Mouse (Mus musculus): ENCODE results near the gene Fam181b. TPM values are rescaled to one million over a fixed set of nuclear protein-coding genes. Genes with fewer than 3 reads are reported as not detected.
A peak's percentile ranks its signal among the peaks of the same experiment; 100 is the strongest.

The Fam181b gene
- polyA plus RNA-seq, 1 experiment from 2014 or later, result 7.1 TPM

DNA sequence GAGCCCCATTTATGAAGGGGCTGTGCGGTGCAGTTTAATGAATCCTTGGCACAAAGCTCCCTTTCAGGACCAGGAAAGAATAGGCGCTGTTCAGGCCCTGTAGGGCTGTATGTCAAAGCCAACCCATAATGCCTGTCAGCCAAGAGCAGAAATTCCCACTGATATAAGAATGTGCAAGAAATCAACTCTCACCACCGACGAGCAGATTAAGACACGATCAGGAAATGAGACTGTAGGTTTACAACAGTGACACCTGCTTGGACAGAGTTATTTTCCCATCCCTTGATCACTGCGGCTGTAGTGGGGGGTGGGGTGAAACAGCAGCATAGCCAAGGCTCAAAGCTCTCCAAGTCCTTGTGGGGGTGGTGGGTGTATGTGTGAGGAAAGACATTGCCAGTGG lies 17.5 kb upstream of the Fam181b start:
- no peak overlapping the region for H3K4me3 ChIP-seq (ENCODE audit: low read depth, low read length)
- no peaks in the 10 kb centered on the region for H3K36me3 ChIP-seq (replicated peaks; ENCODE audit: control insufficient read depth, insufficient read depth, low read depth, low read length)
- H3K4me1 ChIP-seq (ENCODE audit: control insufficient read depth, insufficient read depth, low read length), result no peaks in the 10 kb centered on the region
- no peak overlapping the region for H3K4me2 ChIP-seq (ENCODE audit: low read depth, low read length)
- ATAC-seq (replicated peaks; ENCODE audit: insufficient number of reproducible peaks, low FRiP score, low TSS enrichment, low read depth) (peak; percentile 76), DNase-seq (ENCODE audit: low spot score) (peak; percentile 56)
- H3K27me3 ChIP-seq (ENCODE audit: control insufficient read depth, insufficient read depth, low read length), result no peaks in the 10 kb centered on the region
- H3K27ac ChIP-seq (replicated peaks; ENCODE audit: low read depth, low read length), result no peak overlapping the region
- H3K9me3 ChIP-seq (replicated peaks; ENCODE audit: control insufficient read depth, low read length), result no peaks in the 10 kb centered on the region
- WGBS, result 24% methylated on average over 6 of the region's 6 CpGs
- H3K9ac ChIP-seq (replicated peaks; ENCODE audit: low read length), result no peak overlapping the region

DNA sequence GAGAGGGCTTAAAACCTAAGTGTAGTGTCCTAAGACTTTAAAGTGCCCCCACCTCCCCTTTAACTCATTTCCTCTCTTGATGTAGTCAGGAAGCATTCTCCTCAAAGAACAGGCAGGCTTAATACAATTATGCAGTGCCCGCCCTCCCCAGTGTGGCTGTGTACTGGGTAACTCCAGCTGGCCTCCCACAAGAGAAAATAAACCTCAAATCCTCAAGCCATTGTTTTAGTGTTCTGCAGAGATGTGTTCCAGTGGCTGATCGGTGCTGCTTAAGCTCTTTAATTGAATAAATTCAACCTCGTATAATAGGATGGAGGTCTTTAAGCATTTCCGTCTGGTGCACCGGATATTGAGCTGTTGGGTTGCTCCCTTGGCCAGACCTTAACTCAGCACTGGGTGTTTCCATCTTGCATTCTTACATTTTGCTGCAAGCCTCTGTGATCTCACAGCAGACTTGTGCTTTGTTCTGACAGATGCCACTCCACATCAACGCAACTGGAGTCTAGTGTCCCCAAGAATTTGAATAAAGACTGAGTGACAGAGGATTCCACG lies 12.1 kb upstream of the Fam181b start:
- Histone ChIP-seq H3K36me3 (replicated peaks; ENCODE audit: control insufficient read depth, insufficient read depth, low read depth, low read length) (no peaks in the 10 kb centered on the region), H3K4me3 (ENCODE audit: low read depth, low read length) (no peak overlapping the region), H3K27ac (replicated peaks; ENCODE audit: low read depth, low read length) (no peak overlapping the region), H3K4me1 (ENCODE audit: control insufficient read depth, insufficient read depth, low read length) (no peaks in the 10 kb centered on the region), H3K9ac (replicated peaks; ENCODE audit: low read length) (no peak overlapping the region), H3K4me2 (ENCODE audit: low read depth, low read length) (no peak overlapping the region), H3K9me3 (replicated peaks; ENCODE audit: control insufficient read depth, low read length) (no peaks in the 10 kb centered on the region), H3K27me3 (ENCODE audit: control insufficient read depth, insufficient read depth, low read length) (no peaks in the 10 kb centered on the region)
- peak; percentile 34 for DNase-seq (ENCODE audit: low spot score)
- WGBS, result 43% methylated on average over 7 of the region's 7 CpGs
- no peak for ATAC-seq (replicated peaks; ENCODE audit: insufficient number of reproducible peaks, low FRiP score, low TSS enrichment, low read depth)

DNA sequence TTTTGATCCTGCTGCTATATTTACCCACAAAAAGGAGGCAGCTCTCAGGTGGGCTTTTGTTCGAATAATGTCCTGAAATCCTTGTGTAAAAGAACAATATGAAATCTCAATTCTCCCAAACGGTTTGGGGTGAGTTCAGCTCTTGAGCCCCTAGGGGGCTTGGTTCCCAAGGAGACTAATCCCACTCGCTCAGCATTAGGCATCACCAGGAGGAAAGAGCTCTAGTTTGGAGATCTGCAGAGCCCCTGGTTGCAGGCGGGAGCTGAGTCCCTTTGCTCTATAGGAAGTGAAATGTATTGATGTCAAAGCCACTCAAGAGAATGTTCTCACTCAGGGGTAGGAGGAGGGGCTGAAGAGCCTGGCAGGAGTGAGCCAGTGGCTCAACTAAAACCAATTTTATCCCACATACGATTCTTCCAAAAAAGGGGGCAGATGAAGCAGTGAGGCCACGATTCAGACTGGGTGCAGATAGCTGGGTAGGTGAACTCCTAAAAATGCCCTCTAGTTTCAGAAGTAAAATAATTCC lies 3.2 kb upstream of the Fam181b start:
- Histone ChIP-seq H3K4me1 (ENCODE audit: control insufficient read depth, insufficient read depth, low read length) (no peaks in the 10 kb centered on the region), H3K27ac (replicated peaks; ENCODE audit: low read depth, low read length) (no peak overlapping the region), H3K4me2 (ENCODE audit: low read depth, low read length) (no peak overlapping the region), H3K4me3 (ENCODE audit: low read depth, low read length) (no peak overlapping the region), H3K27me3 (ENCODE audit: control insufficient read depth, insufficient read depth, low read length) (no peaks in the 10 kb centered on the region), H3K9me3 (replicated peaks; ENCODE audit: control insufficient read depth, low read length) (no peaks in the 10 kb centered on the region), H3K36me3 (replicated peaks; ENCODE audit: control insufficient read depth, insufficient read depth, low read depth, low read length) (no peaks in the 10 kb centered on the region), H3K9ac (replicated peaks; ENCODE audit: low read length) (no peak overlapping the region)
- DNase-seq (ENCODE audit: low spot score), result peak; percentile 57
- 8% methylated on average over 6 of the region's 6 CpGs for WGBS
- ATAC-seq (replicated peaks; ENCODE audit: insufficient number of reproducible peaks, low FRiP score, low TSS enrichment, low read depth), result no peak

DNA sequence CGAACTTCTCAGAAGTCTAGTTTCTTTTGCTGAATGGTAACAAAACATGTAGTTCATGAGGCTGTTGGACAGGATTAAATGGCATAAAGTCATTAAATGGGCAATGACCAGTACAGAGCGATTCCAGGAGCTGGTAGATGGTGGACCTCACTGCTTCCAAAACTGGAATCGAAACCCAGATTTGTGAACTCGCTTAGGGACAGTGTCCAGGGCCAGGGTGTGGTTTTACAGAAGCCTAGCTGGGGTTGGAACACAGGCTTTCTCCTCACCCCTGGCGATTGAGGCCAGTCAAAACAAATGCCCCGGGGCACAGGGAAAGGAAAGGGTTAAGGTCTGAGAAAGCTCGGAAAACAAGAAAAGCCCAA lies 263 bp upstream of the Fam181b start:
- ATAC-seq (replicated peaks; ENCODE audit: insufficient number of reproducible peaks, low FRiP score, low TSS enrichment, low read depth) (peak; percentile 6), DNase-seq (ENCODE audit: low spot score) (no peak)
- Histone ChIP-seq H3K27ac (replicated peaks; ENCODE audit: low read depth, low read length) (no peak overlapping the region), H3K4me1 (ENCODE audit: control insufficient read depth, insufficient read depth, low read length) (no peaks in the 10 kb centered on the region), H3K4me3 (ENCODE audit: low read depth, low read length) (peak overlapping the region; percentile 65), H3K36me3 (replicated peaks; ENCODE audit: control insufficient read depth, insufficient read depth, low read depth, low read length) (no peaks in the 10 kb centered on the region), H3K27me3 (ENCODE audit: control insufficient read depth, insufficient read depth, low read length) (no peaks in the 10 kb centered on the region), H3K9me3 (replicated peaks; ENCODE audit: control insufficient read depth, low read length) (no peaks in the 10 kb centered on the region), H3K9ac (replicated peaks; ENCODE audit: low read length) (no peak overlapping the region; the same call in 1 of the 2 replicates), H3K4me2 (ENCODE audit: low read depth, low read length) (peak overlapping the region; percentile 71)
- WGBS, result 23% methylated on average over 7 of the region's 7 CpGs

DNA sequence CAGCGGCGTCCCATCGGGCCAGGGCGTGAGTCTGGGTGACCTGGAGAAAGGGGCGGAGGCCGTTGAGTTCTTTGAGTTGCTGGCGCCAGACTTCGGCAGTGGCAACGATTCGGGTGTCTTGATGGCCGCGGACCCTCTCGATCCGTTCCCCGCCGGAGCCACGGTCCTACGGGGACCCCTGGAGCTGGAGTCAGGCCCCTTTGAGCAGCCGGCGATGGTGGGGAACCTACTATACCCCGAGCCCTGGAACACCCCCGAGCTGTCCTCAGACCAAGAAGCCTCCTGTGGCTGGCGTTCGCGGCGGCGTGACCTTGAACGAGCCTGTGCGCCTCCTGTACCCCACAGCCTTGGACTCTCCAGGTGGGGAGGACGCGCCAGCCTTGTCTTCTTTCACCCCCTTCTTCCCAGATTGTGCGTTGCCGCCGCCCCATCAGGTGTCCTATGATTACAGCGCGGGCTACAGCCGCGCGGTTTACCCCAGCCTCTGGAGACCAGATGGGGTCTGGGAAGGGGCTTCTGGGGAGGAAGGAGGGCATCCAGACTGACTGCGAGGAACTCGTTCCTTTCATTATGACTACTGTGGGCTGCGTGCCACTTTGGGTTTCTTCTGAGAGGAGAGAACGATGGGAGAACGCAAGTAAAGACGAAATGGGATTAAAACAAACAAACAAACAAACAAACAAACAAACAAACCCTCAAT lies 1.2 kb downstream of the Fam181b start:
- no peak overlapping the region for H3K27ac ChIP-seq (replicated peaks; ENCODE audit: low read depth, low read length)
- H3K4me2 ChIP-seq (ENCODE audit: low read depth, low read length), result peak overlapping the region; percentile 71
- ATAC-seq (replicated peaks; ENCODE audit: insufficient number of reproducible peaks, low FRiP score, low TSS enrichment, low read depth) (peak; percentile 20), DNase-seq (ENCODE audit: low spot score) (peak; percentile 27)
- H3K9ac ChIP-seq (replicated peaks; ENCODE audit: low read length), result peak overlapping the region; percentile 70
- H3K4me1 ChIP-seq (ENCODE audit: control insufficient read depth, insufficient read depth, low read length), result no peaks in the 10 kb centered on the region
- peak overlapping the region; percentile 65 for H3K4me3 ChIP-seq (ENCODE audit: low read depth, low read length)
- no peaks in the 10 kb centered on the region for H3K27me3 ChIP-seq (ENCODE audit: control insufficient read depth, insufficient read depth, low read length)
- H3K36me3 ChIP-seq (replicated peaks; ENCODE audit: control insufficient read depth, insufficient read depth, low read depth, low read length), result no peaks in the 10 kb centered on the region
- no peaks in the 10 kb centered on the region for H3K9me3 ChIP-seq (replicated peaks; ENCODE audit: control insufficient read depth, low read length)
- under 1% methylated on average over 44 of the region's 45 CpGs for WGBS

DNA sequence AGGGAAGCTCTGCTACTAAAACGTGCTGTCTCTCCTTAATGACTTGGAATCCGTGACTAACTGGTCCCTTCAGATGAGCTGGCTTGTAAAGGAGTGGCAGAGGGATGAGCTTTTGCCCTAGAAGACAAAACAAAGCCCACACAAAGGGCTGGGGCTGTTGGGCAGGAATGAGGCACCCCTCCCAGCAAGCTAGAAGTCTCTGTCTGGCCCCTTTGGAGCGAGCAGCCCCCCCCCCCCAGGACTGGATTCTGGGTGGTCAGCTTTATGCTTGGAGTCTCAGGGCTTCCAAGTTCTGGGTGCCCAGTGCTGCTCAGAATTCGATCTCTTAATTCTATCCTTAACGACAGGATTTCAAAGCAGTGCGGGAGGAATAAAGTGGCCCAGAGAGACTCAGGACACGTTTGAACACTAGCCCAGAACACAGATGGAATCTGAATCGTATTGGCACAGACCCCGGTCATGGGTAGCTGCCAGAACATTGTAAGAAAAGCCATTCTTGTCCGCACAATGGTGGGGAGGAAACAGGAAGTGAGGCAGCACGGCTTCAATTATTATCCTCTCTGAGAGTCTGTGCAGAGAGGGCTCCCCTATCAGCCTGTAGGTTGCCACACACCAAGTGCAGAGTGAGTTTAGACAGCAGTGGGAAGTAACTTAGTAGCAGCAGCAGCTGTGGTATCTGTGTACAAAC lies 13.8 kb downstream of the Fam181b start:
- no peak overlapping the region for H3K4me3 ChIP-seq (ENCODE audit: low read depth, low read length)
- H3K4me1 ChIP-seq (ENCODE audit: control insufficient read depth, insufficient read depth, low read length), result no peaks in the 10 kb centered on the region
- 0 out of 2 replicates have a peak overlapping the region, but pooled peaks have one; percentile 32 for H3K9ac ChIP-seq (replicated peaks; ENCODE audit: low read length)
- peak; percentile 71 for ATAC-seq (replicated peaks; ENCODE audit: insufficient number of reproducible peaks, low FRiP score, low TSS enrichment, low read depth)
- DNase-seq (ENCODE audit: low spot score), result peak; percentile 26
- peak overlapping the region; percentile 19; the same call in 1 of the 2 replicates for H3K4me2 ChIP-seq (ENCODE audit: low read depth, low read length)
- no peaks in the 10 kb centered on the region for H3K9me3 ChIP-seq (replicated peaks; ENCODE audit: control insufficient read depth, low read length)
- 11% methylated on average over 11 of the region's 11 CpGs for WGBS
- H3K27ac ChIP-seq (replicated peaks; ENCODE audit: low read depth, low read length), result no peak overlapping the region
- no peaks in the 10 kb centered on the region for H3K36me3 ChIP-seq (replicated peaks; ENCODE audit: control insufficient read depth, insufficient read depth, low read depth, low read length)
- H3K27me3 ChIP-seq (ENCODE audit: control insufficient read depth, insufficient read depth, low read length), result no peaks in the 10 kb centered on the region

DNA sequence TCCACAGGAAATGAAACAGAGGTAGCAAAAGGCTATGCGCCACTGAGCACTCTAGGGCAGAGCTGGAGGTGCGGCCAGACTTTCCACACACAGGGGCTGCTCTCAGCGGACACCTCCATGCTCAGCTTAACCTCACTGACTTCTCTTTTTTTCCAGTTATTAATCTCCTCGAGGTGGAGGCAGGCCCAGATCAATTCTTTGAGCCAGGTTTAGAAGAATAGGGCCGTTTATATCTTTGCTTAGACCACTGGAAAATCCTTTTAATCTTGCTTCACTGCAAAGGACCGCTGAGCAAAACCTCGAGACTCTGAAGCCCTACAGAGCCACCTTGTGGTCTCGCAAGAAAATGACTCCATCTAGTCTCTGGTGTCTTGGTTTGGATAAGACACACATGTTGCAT lies 15.8 kb downstream of the Fam181b start:
- no peaks in the 10 kb centered on the region for H3K36me3 ChIP-seq (replicated peaks; ENCODE audit: control insufficient read depth, insufficient read depth, low read depth, low read length)
- peak; percentile 82 for DNase-seq (ENCODE audit: low spot score)
- WGBS, result 7% methylated on average over 8 of the region's 8 CpGs
- no peak overlapping the region; the same call in 1 of the 2 replicates for H3K4me2 ChIP-seq (ENCODE audit: low read depth, low read length)
- H3K4me3 ChIP-seq (ENCODE audit: low read depth, low read length), result no peak overlapping the region
- H3K27me3 ChIP-seq (ENCODE audit: control insufficient read depth, insufficient read depth, low read length), result no peaks in the 10 kb centered on the region
- H3K4me1 ChIP-seq (ENCODE audit: control insufficient read depth, insufficient read depth, low read length), result no peaks in the 10 kb centered on the region
- ATAC-seq (replicated peaks; ENCODE audit: insufficient number of reproducible peaks, low FRiP score, low TSS enrichment, low read depth), result peak; percentile 81
- no peak overlapping the region for H3K27ac ChIP-seq (replicated peaks; ENCODE audit: low read depth, low read length)
- no peaks in the 10 kb centered on the region for H3K9me3 ChIP-seq (replicated peaks; ENCODE audit: control insufficient read depth, low read length)
- H3K9ac ChIP-seq (replicated peaks; ENCODE audit: low read length), result no peak overlapping the region

Data from embryonic facial prominence, embryonic 11.5 days (tissue).